Mouse (Mus musculus): Measurements from ENCODE around the gene Ankrd13a. TPM values are rescaled to one million over a fixed set of nuclear protein-coding genes. Genes with fewer than 3 reads are reported as not detected.

The Ankrd13a gene
- polyA plus RNA-seq (2014; fragmentation: Illumina TruSeq; extraction: RNeasy Lipid Tissue Mini Kit (QIAGEN cat#74804); ENCODE audit: low read depth, low replicate concordance), result 109 TPM

GRCm38 (mm10) chr5:114774403-114775051, at the start of gene Ankrd13a:
TSS of gene Ankrd13a (plus strand) at chr5:114774677.

GRCm38 (mm10) chr5:114775056-114775979, 841 bp downstream of the Ankrd13a start, which contains the start of gene Git2:
TSS of gene Git2 (minus strand) at chr5:114775517.

GRCm38 (mm10) chr5:114822796-114823688, 48.6 kb downstream of the Ankrd13a start, which contains the start of gene 1500011B03Rik:
TSS of gene 1500011B03Rik (minus strand) at chr5:114823468.

DNA sequence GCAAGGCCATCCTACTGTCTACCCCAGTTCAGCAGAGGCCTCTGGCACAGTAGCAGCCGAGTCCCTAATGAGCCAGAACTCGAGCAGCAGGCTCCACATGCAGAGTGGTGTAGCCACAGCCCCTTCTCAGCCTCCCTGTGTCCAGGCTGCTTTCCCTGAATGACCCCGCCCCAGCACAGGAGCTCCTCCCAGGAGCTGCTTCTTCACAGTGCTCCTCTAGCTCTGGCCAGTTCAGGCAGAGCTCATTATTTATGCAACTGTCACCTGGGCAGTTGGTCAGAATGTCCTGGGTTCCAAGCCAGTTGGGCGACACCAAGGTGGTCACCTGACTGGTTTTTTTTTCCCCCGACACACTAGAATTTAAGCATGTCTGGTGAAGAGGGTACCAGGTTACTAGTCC, 78.9 kb downstream of the Ankrd13a start, which contains the start of gene 4930519G04Rik:
4930519G04Rik (plus strand) TSS at position 301 of the 400 bp plus-strand sequence.

Other genes starting within 250 kb of the Ankrd13a start
- gene Fam222a, start 206.7 kb upstream of the Ankrd13a start, polyA plus RNA-seq (2014; fragmentation: Illumina TruSeq; extraction: RNeasy Lipid Tissue Mini Kit (QIAGEN cat#74804); ENCODE audit: low read depth, low replicate concordance), result 1.1 TPM
- gene Trpv4, start 116.3 kb upstream of the Ankrd13a start, polyA plus RNA-seq (2014; fragmentation: Illumina TruSeq; extraction: RNeasy Lipid Tissue Mini Kit (QIAGEN cat#74804); ENCODE audit: low read depth, low replicate concordance), result not detected
- 3.3 TPM for gene Gltp, start 83.7 kb upstream of the Ankrd13a start, polyA plus RNA-seq (2014; fragmentation: Illumina TruSeq; extraction: RNeasy Lipid Tissue Mini Kit (QIAGEN cat#74804); ENCODE audit: low read depth, low replicate concordance)
- 12.0 TPM for gene Tchp, start 66.9 kb upstream of the Ankrd13a start, polyA plus RNA-seq (2014; fragmentation: Illumina TruSeq; extraction: RNeasy Lipid Tissue Mini Kit (QIAGEN cat#74804); ENCODE audit: low read depth, low replicate concordance)
- gene Git2, start 840 bp downstream of the Ankrd13a start, polyA plus RNA-seq (2014; fragmentation: Illumina TruSeq; extraction: RNeasy Lipid Tissue Mini Kit (QIAGEN cat#74804); ENCODE audit: low read depth, low replicate concordance), result 7.5 TPM
- 44.9 TPM for gene 1500011B03Rik, start 48.8 kb downstream of the Ankrd13a start, polyA plus RNA-seq (2014; fragmentation: Illumina TruSeq; extraction: RNeasy Lipid Tissue Mini Kit (QIAGEN cat#74804); ENCODE audit: low read depth, low replicate concordance)
- gene 4930519G04Rik, start 79.0 kb downstream of the Ankrd13a start, polyA plus RNA-seq (2014; fragmentation: Illumina TruSeq; extraction: RNeasy Lipid Tissue Mini Kit (QIAGEN cat#74804); ENCODE audit: low read depth, low replicate concordance), result 31.9 TPM
- not detected for gene Gm9936, start 84.0 kb downstream of the Ankrd13a start, polyA plus RNA-seq (2014; fragmentation: Illumina TruSeq; extraction: RNeasy Lipid Tissue Mini Kit (QIAGEN cat#74804); ENCODE audit: low read depth, low replicate concordance)
- 8.8 TPM for gene Oasl2, start 122.3 kb downstream of the Ankrd13a start, polyA plus RNA-seq (2014; fragmentation: Illumina TruSeq; extraction: RNeasy Lipid Tissue Mini Kit (QIAGEN cat#74804); ENCODE audit: low read depth, low replicate concordance)
- gene Oasl1, start 148.6 kb downstream of the Ankrd13a start, polyA plus RNA-seq (2014; fragmentation: Illumina TruSeq; extraction: RNeasy Lipid Tissue Mini Kit (QIAGEN cat#74804); ENCODE audit: low read depth, low replicate concordance), result 0.22 TPM
- gene 2210016L21Rik, start 167.5 kb downstream of the Ankrd13a start, polyA plus RNA-seq (2014; fragmentation: Illumina TruSeq; extraction: RNeasy Lipid Tissue Mini Kit (QIAGEN cat#74804); ENCODE audit: low read depth, low replicate concordance), result 0.84 TPM
- not detected for gene Hnf1a, start 196.4 kb downstream of the Ankrd13a start, polyA plus RNA-seq (2014; fragmentation: Illumina TruSeq; extraction: RNeasy Lipid Tissue Mini Kit (QIAGEN cat#74804); ENCODE audit: low read depth, low replicate concordance)
- 68.8 TPM for gene Sppl3, start 236.5 kb downstream of the Ankrd13a start, polyA plus RNA-seq (2014; fragmentation: Illumina TruSeq; extraction: RNeasy Lipid Tissue Mini Kit (QIAGEN cat#74804); ENCODE audit: low read depth, low replicate concordance)

All from testis, adult 10 weeks (tissue).